ENCODE assay signal across 16 mouse cellular contexts in genomic region chrX:11931432-11931831, GRCm38 (mm10).
DNase-seq lines count a peak whose midpoint lies in the region; ATAC-seq and TF ChIP-seq lines count a peak whose summit lies in the region.
"Had no signal": no experiment of that assay in that cellular context is flagged by ENCODE, and none has a peak within 500 bp of the region (broad histone marks: within the 10 kb centered on the region; RNA-seq: fewer than 3 reads in every experiment).

No protein-coding gene starts in this region.

- H3K4me1 ChIP-seq in lung, embryonic 14.5 days (ENCODE audit: insufficient read depth) = 0 out of 2 replicates have a peak, but pooled peaks cover 3% of the 10 kb centered on the region
- peaks cover 6% of the 10 kb centered on the region for H3K4me1 ChIP-seq in limb, embryonic 11.5 days (ENCODE audit: control insufficient read depth, insufficient read depth, low read length)
- no peaks in the 10 kb centered on the region for H3K4me1 ChIP-seq in thymus, adult 2 months (replicated peaks; ENCODE audit: control insufficient read depth, insufficient read depth, low read length)
- H3K4me1 ChIP-seq: forebrain, embryonic 13.5 days; midbrain, embryonic 12.5 days had no signal

- H3K27me3 ChIP-seq in lung, embryonic 14.5 days (ENCODE audit: insufficient read depth, low read length) = no peaks in the 10 kb centered on the region
- H3K27me3 ChIP-seq in limb, embryonic 11.5 days (ENCODE audit: control insufficient read depth, insufficient read depth, low read length) = 0 out of 2 replicates have a peak, but pooled peaks cover 3% of the 10 kb centered on the region
- no peaks in the 10 kb centered on the region for H3K27me3 ChIP-seq in thymus, adult 2 months (ENCODE audit: control insufficient read depth, insufficient read depth, low read length)
- H3K27me3 ChIP-seq: forebrain, embryonic 13.5 days had no signal

- ATAC-seq in lung, embryonic 14.5 days (ENCODE audit: insufficient read depth) = no peak
- ATAC-seq in limb, embryonic 11.5 days (ENCODE audit: insufficient number of reproducible peaks, low FRiP score, low TSS enrichment, low read depth) = 0 out of 2 replicates have a peak, but pooled peaks have one; percentile 51
- ATAC-seq: forebrain, embryonic 13.5 days had no signal

- no peak overlapping the region for H3K27ac ChIP-seq in lung, embryonic 14.5 days (ENCODE audit: low read depth)
- no peak overlapping the region for H3K27ac ChIP-seq in limb, embryonic 11.5 days (replicated peaks; ENCODE audit: low read depth, low read length)
- no peak overlapping the region for H3K27ac ChIP-seq in thymus, adult 2 months (ENCODE audit: control insufficient read depth, insufficient read depth, low read length)
- H3K27ac ChIP-seq: forebrain, embryonic 13.5 days; heart, embryonic 15.5 days; hindbrain, embryonic 12.5 days; midbrain, embryonic 12.5 days had no signal

- TF ChIP-seq CTCF in lung, embryonic 14.5 days (IDR thresholded peaks at IDR 0.05; ENCODE audit: low read depth) = no peak
- TF ChIP-seq CTCF in thymus, adult 2 months (IDR thresholded peaks at IDR 0.05; ENCODE audit: borderline replicate concordance, control insufficient read depth, extremely low read depth, insufficient read depth, low read length, poor library complexity) = no peak

- DNase-seq in heart, postnatal 4 days = peak; percentile 17
- DNase-seq in heart, adult 9 months (ENCODE audit: low spot score in 2 of 2) = no peak
- DNase-seq in lung, embryonic 14.5 days = peak; percentile 38
- no peak for DNase-seq in lung, adult 18-20 months
- DNase-seq in NIH3T3 (ENCODE audit: low read depth) = peak; percentile 56
- peak; percentile 32 for DNase-seq in limb, embryonic 11.5 days (ENCODE audit: low spot score)
- DNase-seq in thymus, adult 2 months = no peak
- DNase-seq in gastrocnemius, adult 18-20 months (ENCODE audit: low spot score) = no peak
- DNase-seq: cerebellum, postnatal 25 days; heart, adult 11 months; thymus, postnatal 4 days had no signal

- H3K4me3 ChIP-seq in lung, embryonic 14.5 days (ENCODE audit: low read depth, low read length) = no peak overlapping the region
- no peak overlapping the region for H3K4me3 ChIP-seq in limb, embryonic 11.5 days (ENCODE audit: low read depth, low read length)
- H3K4me3 ChIP-seq in thymus, adult 2 months (ENCODE audit: control insufficient read depth, insufficient read depth, low read length) = no peak overlapping the region
- H3K4me3 ChIP-seq: forebrain, embryonic 13.5 days; heart, embryonic 15.5 days; hindbrain, embryonic 12.5 days; midbrain, embryonic 12.5 days had no signal

- no peak for TF ChIP-seq POLR2A in thymus, adult 2 months (IDR thresholded peaks at IDR 0.05; ENCODE audit: control insufficient read depth, extremely low read depth, insufficient read depth, low read length, poor library complexity)

- no peak overlapping the region for H3K4me2 ChIP-seq in lung, embryonic 14.5 days
- H3K4me2 ChIP-seq in limb, embryonic 11.5 days (ENCODE audit: low read depth, severe bottlenecking) = no peak overlapping the region
- H3K4me2 ChIP-seq: forebrain, embryonic 13.5 days; heart, embryonic 15.5 days; hindbrain, embryonic 12.5 days; liver, embryonic 11.5 days; midbrain, embryonic 12.5 days had no signal

- H3K9me3 ChIP-seq in lung, embryonic 14.5 days (ENCODE audit: low read depth, low read length) = no peaks in the 10 kb centered on the region
- no peaks in the 10 kb centered on the region for H3K9me3 ChIP-seq in limb, embryonic 11.5 days (ENCODE audit: control insufficient read depth, low read length)
- H3K9me3 ChIP-seq: forebrain, embryonic 13.5 days; heart, embryonic 15.5 days; hindbrain, embryonic 12.5 days; midbrain, embryonic 12.5 days had no signal

- no peak overlapping the region for H3K9ac ChIP-seq in lung, embryonic 14.5 days
- no peak overlapping the region for H3K9ac ChIP-seq in limb, embryonic 11.5 days (ENCODE audit: low read length)
- H3K9ac ChIP-seq: forebrain, embryonic 13.5 days; heart, embryonic 15.5 days; hindbrain, embryonic 12.5 days; midbrain, embryonic 12.5 days had no signal

- 34% methylated on average over 9 of the region's 9 CpGs for WGBS in lung, embryonic 14.5 days
- WGBS in limb, embryonic 11.5 days = 28% methylated on average over 9 of the region's 9 CpGs
- WGBS in thymus, adult 2 months = 62% methylated on average over 9 of the region's 9 CpGs

- H3K36me3 ChIP-seq in lung, embryonic 14.5 days (ENCODE audit: insufficient read depth) = no peaks in the 10 kb centered on the region
- H3K36me3 ChIP-seq in limb, embryonic 11.5 days (ENCODE audit: control insufficient read depth, insufficient read depth, low read length) = no peaks in the 10 kb centered on the region
- H3K36me3 ChIP-seq in thymus, adult 2 months (ENCODE audit: control insufficient read depth, insufficient read depth, low read length) = no peaks in the 10 kb centered on the region
- H3K36me3 ChIP-seq: heart, embryonic 15.5 days; hindbrain, embryonic 12.5 days; midbrain, embryonic 12.5 days had no signal

Comparison
In these comparisons a context has a peak if more than half of its experiments do, and no peak if none do; other contexts are left out.
1. DNase-seq: peak in heart, postnatal 4 days (single experiment), lung, embryonic 14.5 days (single experiment), NIH3T3 (single experiment) and limb, embryonic 11.5 days (single experiment); none in heart, adult 9 months (0 of 2), lung, adult 18-20 months (0 of 2), thymus, adult 2 months (single experiment) and gastrocnemius, adult 18-20 months (single experiment).